Mouse (Mus musculus): ENCODE measurements around the gene Anapc4.

DNA sequence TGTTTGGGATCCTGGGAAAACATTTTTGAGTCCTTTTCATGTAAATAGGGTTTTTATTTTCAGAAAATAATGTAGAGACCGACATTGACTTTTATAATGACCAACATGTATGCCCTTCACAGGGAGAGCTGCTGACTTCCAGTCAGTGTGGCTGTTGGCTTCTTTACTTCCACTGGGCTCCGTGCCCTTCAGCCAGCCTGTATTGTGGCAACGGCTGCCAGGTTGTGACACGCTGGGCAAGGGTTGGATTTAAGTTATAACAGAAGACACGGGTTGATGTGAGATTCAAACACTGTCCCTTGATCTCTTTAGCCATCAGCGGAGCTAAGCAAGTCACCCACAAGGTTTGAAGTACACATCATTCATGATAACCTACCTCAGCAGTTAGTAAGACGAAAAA is 15.1 kb upstream of the Anapc4 start:
- TF ChIP-seq EP300 (IDR thresholded peaks at IDR 0.05; ENCODE audit: low read depth) (no peak), CTCF (IDR thresholded peaks at IDR 0.05; ENCODE audit: low read depth) (no peak)

All from liver, postnatal 0 days (tissue).